Comparison of ENCODE assay signal across 25 mouse cellular contexts in the genomic region with DNA sequence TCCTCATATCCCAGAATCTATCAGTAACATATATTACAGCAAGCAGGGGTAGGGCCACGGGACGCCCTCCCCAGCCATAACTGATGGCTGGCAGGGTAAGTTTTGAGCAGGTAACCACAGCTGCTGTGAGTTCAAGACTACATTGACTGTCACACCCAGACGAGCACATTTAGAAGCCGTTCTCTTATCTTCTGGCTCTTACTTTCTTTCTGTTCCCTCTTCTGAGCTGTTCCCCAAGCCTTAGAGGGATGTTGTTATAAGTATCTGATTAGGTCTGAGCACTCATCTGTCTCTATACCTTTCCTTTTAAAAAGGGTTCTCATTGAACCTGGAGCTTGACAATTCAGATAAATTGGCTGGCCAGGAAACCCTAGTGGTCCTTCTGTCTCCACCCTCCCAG. TPM values are rescaled to one million over a fixed set of nuclear protein-coding genes. Genes with fewer than 3 reads are reported as not detected.
A peak's percentile ranks its signal among the peaks of the same experiment; 100 is the strongest.
DNase-seq lines count a peak whose midpoint lies in the region; ATAC-seq and TF ChIP-seq lines count a peak whose summit lies in the region.
"Had no signal": no experiment of that assay in that cellular context is flagged by ENCODE, and none has a peak within 500 bp of the region (broad histone marks: within the 10 kb centered on the region; RNA-seq: fewer than 3 reads in every experiment).

No protein-coding gene starts in this region.

- DNase-seq in A20 (ENCODE audit: low read depth, low spot score), result peak; percentile 37
- DNase-seq in MEL (ENCODE audit: low read depth, low spot score), result peak; percentile 54
- no peak for DNase-seq in lung, adult 2 months
- DNase-seq: adrenal gland, adult 2 months; adrenal gland, adult 8-10 months; adrenal gland, postnatal 10 days; adrenal gland, postnatal 14 days; adrenal gland, postnatal 25 days; adrenal gland, postnatal 36 days; B cell, adult 2 months; cerebellum, adult 11 months; cerebellum, adult 11-12 months; cerebellum, adult 18-20 months; cerebellum, adult 2 months; cerebellum, adult 8-10 months had no signal

- TF ChIP-seq CTCF in MEL (IDR thresholded peaks at IDR 0.05 in 2 of 3, conservative IDR thresholded peaks at IDR 0.05 in 1 of 3; ENCODE audit: control insufficient read depth in 1 of 3, insufficient read depth in 1 of 3, low read depth in 2 of 3, low read length in 3 of 3, poor library complexity in 1 of 3, severe bottlenecking in 1 of 3), result no peak
- no peak for TF ChIP-seq CTCF in lung, adult 2 months (IDR thresholded peaks at IDR 0.05; ENCODE audit: insufficient read depth, low read length)

- peaks cover 11 to 28% of the 10 kb centered on the region in 2 experiments for H3K4me1 ChIP-seq in MEL (ENCODE audit: control insufficient read depth in 1 of 2, insufficient read depth in 2 of 2, low read length in 2 of 2)
- no peaks in the 10 kb centered on the region for H3K4me1 ChIP-seq in lung, adult 2 months (ENCODE audit: control insufficient read depth, insufficient read depth, low read length)
- peaks cover 6% of the 10 kb centered on the region; the same call in 1 of the 2 replicates for H3K4me1 ChIP-seq in liver, embryonic 12.5 days
- H3K4me1 ChIP-seq in midbrain, embryonic 13.5 days (replicated peaks), result no peaks in the 10 kb centered on the region

- H3K9ac ChIP-seq in MEL (ENCODE audit: control insufficient read depth, low read depth, low read length, poor library complexity, severe bottlenecking), result no peak overlapping the region
- no peak overlapping the region for H3K9ac ChIP-seq in liver, embryonic 12.5 days
- no peak overlapping the region for H3K9ac ChIP-seq in midbrain, embryonic 13.5 days (replicated peaks)

- peaks cover 0 to 34% of the 10 kb centered on the region in 2 experiments; a peak in 2 of 4 replicates for H3K36me3 ChIP-seq in MEL (ENCODE audit: control insufficient read depth in 1 of 2, insufficient read depth in 2 of 2, low read length in 2 of 2)
- H3K36me3 ChIP-seq in liver, embryonic 12.5 days, result no peaks in the 10 kb centered on the region
- H3K36me3 ChIP-seq in midbrain, embryonic 13.5 days, result peaks cover 6% of the 10 kb centered on the region; the same call in 1 of the 2 replicates

- H3K4me3 ChIP-seq in MEL (ENCODE audit: control insufficient read depth in 1 of 2, insufficient read depth in 1 of 2, low read depth in 2 of 2, low read length in 2 of 2), result no peak overlapping the region
- H3K4me3 ChIP-seq in lung, adult 2 months (replicated peaks; ENCODE audit: extremely low read depth, low read depth, low read length), result no peak overlapping the region
- no peak overlapping the region for H3K4me3 ChIP-seq in liver, embryonic 12.5 days
- no peak overlapping the region for H3K4me3 ChIP-seq in midbrain, embryonic 13.5 days (replicated peaks)

- peak; percentile 22 to 39; a peak in 2 of 4 replicates for TF ChIP-seq EP300 in MEL (IDR thresholded peaks at IDR 0.05; ENCODE audit: low read depth in 1 of 2, low read length in 2 of 2)

- H3K79me2 ChIP-seq in MEL (ENCODE audit: control insufficient read depth, insufficient read depth, low read length, poor library complexity), result no peaks in the 10 kb centered on the region

- TF ChIP-seq RAD21 in MEL (IDR thresholded peaks at IDR 0.05; ENCODE audit: low read depth, low read length), result no peak

- H3K4me2 ChIP-seq in liver, embryonic 12.5 days, result no peak overlapping the region
- H3K4me2 ChIP-seq in midbrain, embryonic 13.5 days (replicated peaks), result no peak overlapping the region

- 0 out of 2 replicates have a peak, but pooled peaks have one; percentile 14 for ATAC-seq in megakaryocyte-erythroid progenitor cell, adult 5-6 weeks (replicated peaks; ENCODE audit: low FRiP score, low TSS enrichment, poor library complexity, severe bottlenecking)
- ATAC-seq in liver, embryonic 12.5 days, result no peak
- ATAC-seq in midbrain, embryonic 13.5 days, result no peak
- ATAC-seq: activated CD4-positive, CD25-positive, alpha-beta regulatory T cell, adult 4 months; CD4-positive, CD25-positive, alpha-beta regulatory T cell, adult 4 months; Patski had no signal

- H3K27ac ChIP-seq in MEL (ENCODE audit: control insufficient read depth, low read depth, low read length), result no peak overlapping the region
- H3K27ac ChIP-seq in liver, embryonic 12.5 days, result no peak overlapping the region
- no peak overlapping the region for H3K27ac ChIP-seq in midbrain, embryonic 13.5 days

- TF ChIP-seq POLR2A in MEL (IDR thresholded peaks at IDR 0.05; ENCODE audit: control insufficient read depth in 1 of 2, insufficient read depth in 1 of 2, low read depth in 1 of 2, low read length in 2 of 2, poor library complexity in 1 of 2), result no peak
- TF ChIP-seq POLR2A in lung, adult 2 months (IDR thresholded peaks at IDR 0.05; ENCODE audit: borderline replicate concordance, extremely low read depth, low read depth, low read length), result no peak

- H3K27me3 ChIP-seq in MEL (ENCODE audit: control insufficient read depth in 1 of 2, insufficient read depth in 2 of 2, low read length in 2 of 2), result no peaks in the 10 kb centered on the region
- no peaks in the 10 kb centered on the region for H3K27me3 ChIP-seq in liver, embryonic 12.5 days (replicated peaks)
- no peaks in the 10 kb centered on the region for H3K27me3 ChIP-seq in midbrain, embryonic 13.5 days
- H3K27me3 ChIP-seq: CH12.LX, Patski had no signal

- H3K9me3 ChIP-seq in MEL (replicated peaks; ENCODE audit: insufficient read depth, low read length), result no peaks in the 10 kb centered on the region
- no peaks in the 10 kb centered on the region for H3K9me3 ChIP-seq in liver, embryonic 12.5 days (replicated peaks)
- H3K9me3 ChIP-seq in midbrain, embryonic 13.5 days, result no peaks in the 10 kb centered on the region
- H3K9me3 ChIP-seq: G1E had no signal

- WGBS in lung, adult 2 months, result 84% methylated on average over 4 of the region's 4 CpGs
- 59% methylated on average over 4 of the region's 4 CpGs for whole genome bisulfite sequencing in liver, embryonic 12.5 days (ENCODE audit: insufficient replicate concordance)
- WGBS in midbrain, embryonic 13.5 days, result 90% methylated on average over 4 of the region's 4 CpGs

TF ChIP-seq in MEL, 35 proteins besides CTCF, POLR2A, EP300 and RAD21:
- no peak for TF ChIP-seq MAZ (IDR thresholded peaks at IDR 0.05; ENCODE audit: low read depth, low read length)
- peak; percentile 59 for TF ChIP-seq GATA1 (IDR thresholded peaks at IDR 0.05; ENCODE audit: low read depth, low read length)
- 0 out of 2 replicates have a peak, but pooled peaks have one; percentile 9 for TF ChIP-seq ETS1 (IDR thresholded peaks at IDR 0.05; ENCODE audit: low read depth, low read length)
- 0 out of 2 replicates have a peak, but pooled peaks have one; percentile 18 for TF ChIP-seq TCF12 (IDR thresholded peaks at IDR 0.05; ENCODE audit: low read depth, low read length)
- TF ChIP-seq CHD1 (IDR thresholded peaks at IDR 0.05; ENCODE audit: low read depth, low read length), result no peak

RNA-seq across cellular contexts. Expression of gene 1110032F04Rik, which starts 38.1 kb away (rescaled TPM):
- total RNA-seq in MEL (2012; rRNA removed), result 2.2 and 2.7 TPM in 2 replicates
- polyA plus RNA-seq in MEL (2012; ENCODE audit: insufficient read depth in 1 of 2, insufficient read length in 2 of 2, low read depth in 1 of 2, low replicate concordance in 2 of 2, missing spikeins in 1 of 2), result 1 to 10 TPM in 1 of 2 experiments, not detected in 1; 2.0 TPM
- total RNA-seq in megakaryocyte-erythroid progenitor cell, adult 5-6 weeks (2014; fragmentation: Nextera tagmentation), result 1.5 and 4.0 TPM in 2 replicates
- 0.91 and 3.1 TPM in 2 replicates for total RNA-seq in megakaryocyte-erythroid progenitor cell, adult 5-6 weeks (2017)
- 0.69 and 0.86 TPM in 2 replicates for polyA plus RNA-seq in lung, adult 2 months (2012; rRNA removed)
- polyA plus RNA-seq in liver, embryonic 12.5 days (2016; fragmentation: Nextera tagmentation; extraction: Ambion mirVana), result 2.8 and 3.1 TPM in 2 replicates
- polyA plus RNA-seq in midbrain, embryonic 13.5 days (2015; fragmentation: Nextera tagmentation; extraction: Ambion mirVana), result 1.8 and 2.8 TPM in 2 replicates
- total RNA-seq: adrenal gland, adult 18-20 months; adrenal gland, adult 2 months had no signal
- polyA plus RNA-seq: C2C12, G1E, Patski had no signal
